Mouse (Mus musculus) gonadal fat pad, adult 2 months (tissue): ENCODE results near the gene Vsig8. TPM values are rescaled to one million over a fixed set of nuclear protein-coding genes. Genes with fewer than 3 reads are reported as not detected.

Source experiments
- DNase-seq: peaks from one replicate; pipeline ENCODE4 v3.0.0-alpha.2; 2012; ENCODE audit warnings: low read depth
- polyA plus RNA-seq: library from polyadenylated mRNA; depleted of rRNA; stranded (reverse); fragments of >200 nt; gene quantifications from 2 replicates; pipeline ENCODE4 v1.2.3, GENCODE M21; 2012; rRNA removed

Vsig8 gene
- polyA plus RNA-seq, 1 experiment = 0.92 TPM

- DNase-seq = no peak
Observed at GRCm38 (mm10) chr1:172590385-172590784, 34.6 kb downstream of the Vsig8 start, which contains the start of gene Slamf8. Gene Slamf8 (minus strand): TSS chr1:172590568.

GRCm38 (mm10) chr1:172593321-172593720 lies 37.6 kb downstream of the Vsig8 start:
- no peak for DNase-seq

DNA sequence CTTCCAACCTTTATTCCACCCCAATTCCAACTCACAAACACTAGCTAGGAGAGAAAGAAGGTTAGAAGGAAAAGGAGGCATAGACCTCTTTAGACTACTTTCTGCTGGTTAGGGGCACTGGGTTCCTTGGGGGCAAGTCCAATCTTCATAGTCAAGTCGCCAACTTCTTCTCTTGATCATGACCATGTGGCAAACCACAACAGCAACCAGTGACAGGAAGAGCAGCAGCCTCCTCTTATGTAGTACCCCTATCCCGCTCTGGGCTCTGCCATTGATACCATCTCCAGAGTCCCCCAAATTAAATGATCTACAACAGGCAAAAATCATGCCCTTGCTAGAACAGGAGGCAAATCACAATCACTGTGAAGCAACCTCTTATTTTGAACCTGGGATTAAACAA lies 38.2 kb downstream of the Vsig8 start:
- no peak for DNase-seq

DNA sequence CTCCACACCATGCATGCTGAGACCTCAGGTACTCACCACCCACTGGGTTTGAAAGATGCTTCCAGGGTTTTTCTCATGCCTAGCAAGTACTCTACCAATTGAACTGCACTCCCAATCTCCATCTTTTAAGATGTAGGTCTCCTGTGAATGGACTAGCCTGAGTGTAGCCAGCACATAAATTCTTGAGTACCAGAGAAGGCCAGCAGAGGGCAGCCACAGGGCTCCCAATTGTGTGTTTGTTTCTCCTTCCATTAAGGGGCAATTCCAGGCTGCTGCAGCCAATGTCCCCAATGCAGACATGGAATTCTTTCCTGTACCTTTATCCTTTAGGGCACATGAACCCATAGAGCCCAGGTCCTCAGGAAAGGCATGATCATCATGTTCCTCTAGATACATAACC lies 38.8 kb downstream of the Vsig8 start:
- DNase-seq = no peak

DNA sequence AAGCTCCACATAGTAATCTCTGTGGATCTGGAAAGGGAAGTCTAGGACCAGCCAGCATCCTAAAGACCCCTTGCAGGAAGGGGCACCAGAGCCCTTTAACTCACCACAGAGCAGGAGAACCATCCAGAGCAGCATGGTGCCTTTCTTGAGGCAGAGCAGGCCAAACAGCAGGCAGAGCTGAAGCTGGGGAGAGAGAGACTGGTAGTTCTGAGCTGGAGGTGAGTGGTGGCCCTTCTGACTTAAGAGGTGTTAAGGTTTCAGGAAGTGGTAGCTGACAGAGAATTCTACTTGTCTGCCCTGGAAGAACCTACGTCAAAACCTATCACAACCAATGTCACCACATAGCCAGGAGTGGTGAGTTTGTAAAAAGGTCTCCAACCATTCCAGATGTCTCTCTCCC lies 46.6 kb downstream of the Vsig8 start, which contains the start of gene Fcrl6:
Gene Fcrl6, minus strand, starts transcription at position 226 of the 400 bp plus-strand sequence.
- DNase-seq = no peak

DNA sequence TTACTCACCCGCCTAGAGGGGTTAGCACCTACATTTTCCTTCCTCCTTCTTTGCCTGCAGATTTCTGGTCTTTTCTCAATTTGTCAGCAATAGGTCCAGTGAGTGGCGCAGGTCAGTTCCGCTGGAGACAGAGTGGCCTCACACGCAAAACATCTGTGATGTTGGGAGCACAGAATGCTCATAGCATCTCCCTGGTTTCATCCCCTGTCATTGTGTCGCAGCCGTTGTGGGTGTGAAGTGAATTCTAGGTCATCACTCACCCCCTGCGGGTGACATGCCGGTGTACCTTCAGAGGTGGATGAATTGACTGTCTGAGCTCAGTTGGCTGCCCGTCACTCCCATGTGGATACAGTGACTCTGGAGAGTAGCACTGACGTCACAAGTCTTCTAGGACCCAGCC lies 55.6 kb downstream of the Vsig8 start:
- DNase-seq = no peak

DNA sequence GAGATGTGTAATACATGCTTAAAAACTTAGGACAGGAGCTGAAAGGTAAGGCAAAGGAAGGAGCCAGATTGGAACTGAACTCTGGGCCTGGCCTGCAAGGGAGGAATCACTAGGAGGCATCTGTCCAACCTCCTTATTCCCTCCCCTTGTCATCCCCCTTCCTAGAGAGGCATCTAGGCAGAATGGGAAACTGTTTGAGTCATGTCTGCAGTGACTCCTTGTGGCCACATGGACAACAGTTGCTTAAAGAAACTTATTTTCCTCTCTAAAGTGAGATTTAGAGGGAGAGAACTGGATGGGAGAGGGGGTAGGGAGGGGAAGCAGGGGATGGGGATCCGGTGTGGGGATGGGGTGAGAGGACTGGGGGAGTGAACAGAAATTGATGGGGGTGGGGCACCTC lies 57.0 kb downstream of the Vsig8 start:
- DNase-seq = no peak

Other genes starting within 250 kb of the Vsig8 start
- gene Kcnj9, start 226.6 kb upstream of the Vsig8 start, polyA plus RNA-seq = 0.24 and 0.42 TPM in 2 replicates
- 0.18 and 0.19 TPM in 2 replicates for gene Kcnj10, start 214.7 kb upstream of the Vsig8 start, polyA plus RNA-seq
- 6.6 and 8.0 TPM in 2 replicates for gene Pigm, start 179.4 kb upstream of the Vsig8 start, polyA plus RNA-seq
- gene Slamf9, start 80.6 kb upstream of the Vsig8 start, polyA plus RNA-seq = 14.2 and 18.2 TPM in 2 replicates
- gene Igsf9, start 74.2 kb upstream of the Vsig8 start, polyA plus RNA-seq = 17.5 and 19.5 TPM in 2 replicates
- gene Tagln2, start 55.9 kb upstream of the Vsig8 start, polyA plus RNA-seq = 240 and 287 TPM in 2 replicates
- gene Cfap45, start 35.1 kb upstream of the Vsig8 start, polyA plus RNA-seq = 2.6 and 5.3 TPM in 2 replicates
- 2.4 and 3.1 TPM in 2 replicates for gene Slamf8, start 34.6 kb downstream of the Vsig8 start, polyA plus RNA-seq
- gene Fcrl6, start 46.6 kb downstream of the Vsig8 start, polyA plus RNA-seq = 0.05 TPM in 1 of 2 replicates, not detected in the other
- 30.2 and 62.5 TPM in 2 replicates for gene Dusp23, start 77.0 kb downstream of the Vsig8 start, polyA plus RNA-seq
- 0.28 and 0.81 TPM in 2 replicates for gene Crp, start 142.1 kb downstream of the Vsig8 start, polyA plus RNA-seq